Mouse (Mus musculus) inflammation-experienced regulatory T-cells, adult 6 months (primary cell): ENCODE results near the gene Tspan9. TPM values are rescaled to one million over a fixed set of nuclear protein-coding genes. Genes with fewer than 3 reads are reported as not detected.

Experiments
- ATAC-seq: one replicate; pipeline ENCODE4 v1.8.0; 2017
- polyA plus RNA-seq, 3 experiments: library from polyadenylated mRNA; unstranded; fragments of 100-300 nt; shearing (Covaris generic); gene quantifications; one replicate each; pipeline ENCODE4 v1.2.1; 2017

Tspan9 gene
- polyA plus RNA-seq, 3 experiments from 2014 or later = 0.36 to 1.3 TPM; not detected in 1

- no peak for ATAC-seq
Measured at GRCm38 (mm10) chr6:128075453-128076003, 67.9 kb downstream of the Tspan9 start.

GRCm38 (mm10) chr6:128070921-128071558 is 72.4 kb downstream of the Tspan9 start:
- no peak for ATAC-seq

- no peak for ATAC-seq
Measured at GRCm38 (mm10) chr6:128070072-128070872, 73.1 kb downstream of the Tspan9 start.

GRCm38 (mm10) chr6:128068144-128068543 is 75.2 kb downstream of the Tspan9 start:
- no peak for ATAC-seq

DNA sequence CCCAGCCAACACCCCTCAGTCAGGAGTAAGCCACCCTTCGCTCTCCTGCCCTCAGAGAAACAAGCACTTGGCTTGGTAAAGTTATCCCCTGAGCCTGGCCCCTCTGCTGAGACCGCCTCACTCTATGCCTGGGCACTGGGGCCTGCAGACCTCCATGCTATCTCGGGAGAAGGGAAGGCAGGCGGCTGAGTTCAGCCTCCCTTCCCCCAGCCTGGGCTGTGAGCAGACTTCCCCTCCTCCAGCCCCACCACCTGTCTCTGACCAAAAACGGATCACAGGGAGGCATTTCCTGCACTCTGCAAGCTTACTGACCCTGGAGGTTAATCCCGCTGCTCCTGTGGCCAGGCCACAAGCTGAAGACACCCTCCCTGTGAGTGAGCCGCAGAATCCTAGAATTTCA is 77.4 kb downstream of the Tspan9 start:
- ATAC-seq = no peak

DNA sequence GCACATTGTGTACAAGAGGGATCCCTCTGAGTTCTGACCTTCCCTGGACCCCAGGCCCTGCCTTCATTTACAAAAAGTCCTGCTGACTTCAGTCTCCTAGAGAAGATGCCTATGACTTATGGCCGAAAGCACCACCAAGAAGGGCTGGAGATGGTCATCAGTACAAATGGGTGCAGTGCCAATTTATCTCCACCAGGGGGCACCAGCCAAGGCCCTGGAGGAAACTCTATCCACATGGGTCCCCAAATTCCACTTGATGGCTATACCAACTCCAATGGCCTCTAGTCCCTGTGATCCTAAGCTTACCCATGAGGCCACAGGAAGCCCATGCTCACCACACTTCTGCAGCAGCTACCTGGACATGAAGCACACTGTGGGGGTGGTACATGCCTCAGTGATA is 79.9 kb downstream of the Tspan9 start:
- no peak for ATAC-seq

- ATAC-seq = no peak
Measured at GRCm38 (mm10) chr6:128062784-128063183, 80.6 kb downstream of the Tspan9 start.

GRCm38 (mm10) chr6:128062216-128062615 is 81.2 kb downstream of the Tspan9 start:
- ATAC-seq = no peak

DNA sequence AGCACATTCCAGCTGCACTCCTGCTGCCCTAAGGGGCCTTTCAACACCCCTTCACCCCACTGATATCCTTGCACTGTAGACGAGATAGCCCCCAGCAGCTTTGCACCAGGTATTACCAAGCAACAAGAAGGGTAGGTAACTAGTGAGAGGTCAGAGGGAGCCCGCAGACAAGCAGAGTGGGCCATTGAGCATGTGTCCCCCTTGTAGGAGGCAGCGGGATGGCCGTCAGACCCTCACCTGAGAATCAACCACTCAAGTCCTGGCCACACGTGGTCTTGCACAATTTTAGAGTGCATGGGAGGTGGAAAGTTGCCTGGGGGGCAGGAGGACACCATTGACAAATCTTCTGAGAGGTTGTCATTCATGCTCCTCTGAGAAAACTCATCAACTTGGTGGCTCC is 82.1 kb downstream of the Tspan9 start:
- ATAC-seq = no peak

- no peak for ATAC-seq
Measured at GRCm38 (mm10) chr6:128058570-128058969, 84.8 kb downstream of the Tspan9 start.

DNA sequence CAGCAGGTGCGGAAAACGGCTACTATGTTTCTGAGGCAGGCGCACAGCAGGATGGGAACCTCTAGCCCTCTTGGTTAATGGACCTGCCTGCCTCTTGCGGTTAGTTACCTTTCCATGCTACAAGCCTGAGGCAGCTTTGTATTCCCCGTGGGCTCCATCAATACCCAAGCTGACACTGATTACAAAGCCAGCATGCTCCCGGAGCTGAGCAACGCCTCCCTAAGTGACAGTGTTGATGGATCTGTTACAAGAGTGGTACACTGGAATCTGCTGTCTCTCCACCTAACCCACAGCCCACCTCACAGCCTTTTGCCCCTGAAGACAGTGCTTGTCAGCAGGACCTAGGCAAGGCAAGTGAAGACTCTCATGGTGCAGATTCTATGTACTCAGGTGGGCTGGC is 85.2 kb downstream of the Tspan9 start:
- no peak for ATAC-seq

DNA sequence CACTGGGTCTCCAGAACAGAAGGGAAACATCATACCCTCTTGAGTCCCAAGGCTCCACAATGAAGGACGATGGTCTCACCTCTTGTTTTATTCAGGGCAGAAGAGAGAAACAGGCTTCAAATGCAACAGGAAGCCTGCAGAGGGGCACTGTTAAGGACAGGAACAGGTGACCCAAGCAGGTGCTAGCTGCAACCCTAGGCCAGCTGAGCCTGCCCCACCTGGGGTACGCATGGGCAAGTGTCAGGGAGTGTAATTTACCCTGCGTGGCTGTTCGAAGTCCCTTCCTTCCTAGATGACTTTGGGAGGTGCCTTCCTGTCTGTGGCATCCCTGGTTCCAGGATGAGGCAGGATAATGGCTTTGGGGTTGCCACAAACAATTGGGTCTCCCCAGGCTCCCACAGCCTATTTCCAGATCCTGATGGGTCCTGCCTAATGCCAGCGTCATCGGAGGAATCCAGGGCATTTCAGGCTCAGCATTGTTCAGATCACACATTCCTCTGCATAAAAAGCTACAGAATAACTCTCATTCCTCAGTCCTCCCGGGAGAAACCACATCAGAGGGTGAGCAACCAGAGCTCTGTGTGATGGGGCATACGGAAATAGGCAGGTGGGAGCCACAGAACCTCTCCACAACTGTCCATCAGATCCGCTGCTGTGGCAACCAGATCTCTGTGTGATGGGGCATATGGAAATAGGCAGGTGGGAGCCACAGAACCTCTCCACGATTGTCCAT is 90.2 kb downstream of the Tspan9 start:
- no peak for ATAC-seq

- ATAC-seq = no peak
Measured at GRCm38 (mm10) chr6:128047671-128048070, 95.7 kb downstream of the Tspan9 start.

DNA sequence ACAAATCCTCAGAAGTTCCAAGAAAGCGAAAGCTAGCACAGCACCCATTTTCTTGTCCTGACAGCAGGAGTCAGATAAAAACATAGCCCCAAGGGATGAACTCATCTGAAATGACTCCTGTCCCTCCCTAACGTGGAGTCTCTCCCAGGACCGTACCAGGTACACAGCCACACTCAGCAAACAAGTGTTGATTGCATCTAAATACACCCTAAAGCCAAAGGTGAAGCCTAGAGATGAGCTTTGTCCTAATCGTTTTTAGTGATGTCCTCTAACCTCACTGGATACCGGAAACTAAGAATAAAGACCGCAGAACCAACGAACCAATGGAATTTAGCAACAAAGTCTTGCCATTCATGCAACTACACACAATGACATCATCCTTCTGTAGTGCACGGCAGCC is 96.2 kb downstream of the Tspan9 start:
- ATAC-seq = no peak

- ATAC-seq = no peak
Measured at GRCm38 (mm10) chr6:128046799-128047198, 96.6 kb downstream of the Tspan9 start.

DNA sequence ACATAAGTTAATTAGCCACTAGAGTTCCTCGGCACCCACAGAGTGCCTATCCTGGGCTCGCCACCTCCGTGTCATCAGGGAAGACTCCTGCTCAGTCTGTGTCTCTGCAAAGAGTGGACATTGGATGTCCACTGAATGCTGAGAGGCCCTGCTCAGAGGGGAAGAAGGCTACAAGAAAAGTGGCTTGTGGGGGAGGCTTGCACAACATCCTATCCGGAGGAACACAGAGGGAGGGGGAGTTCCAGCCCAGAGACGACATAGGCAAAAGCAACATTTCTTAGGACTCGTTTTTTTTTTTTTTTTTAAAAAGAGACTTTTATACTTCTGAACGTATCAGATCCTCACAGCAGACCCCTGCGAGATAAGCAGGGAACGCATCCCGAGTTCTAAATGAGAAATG is 98.7 kb downstream of the Tspan9 start:
- no peak for ATAC-seq

DNA sequence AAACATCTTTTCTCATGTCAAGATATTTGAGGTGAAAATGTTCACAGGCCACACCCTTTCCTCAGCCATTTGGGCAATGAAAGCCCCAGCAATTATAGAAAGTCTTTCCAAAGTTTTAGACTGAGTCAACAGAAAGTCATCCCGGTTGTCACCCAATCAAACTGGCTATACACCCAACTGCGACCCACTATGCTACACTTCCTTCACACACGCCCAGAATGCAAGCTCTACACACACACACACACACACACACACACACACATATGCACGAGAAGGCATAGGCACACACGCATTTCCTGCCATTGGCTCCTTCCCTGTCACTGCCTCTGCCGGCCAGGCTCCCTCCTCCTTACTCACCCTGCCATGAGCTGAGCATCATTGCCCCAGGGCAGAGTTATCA is 99.9 kb downstream of the Tspan9 start:
- no peak for ATAC-seq

- no peak for ATAC-seq
Measured at GRCm38 (mm10) chr6:128041836-128042235, 101.6 kb downstream of the Tspan9 start.

DNA sequence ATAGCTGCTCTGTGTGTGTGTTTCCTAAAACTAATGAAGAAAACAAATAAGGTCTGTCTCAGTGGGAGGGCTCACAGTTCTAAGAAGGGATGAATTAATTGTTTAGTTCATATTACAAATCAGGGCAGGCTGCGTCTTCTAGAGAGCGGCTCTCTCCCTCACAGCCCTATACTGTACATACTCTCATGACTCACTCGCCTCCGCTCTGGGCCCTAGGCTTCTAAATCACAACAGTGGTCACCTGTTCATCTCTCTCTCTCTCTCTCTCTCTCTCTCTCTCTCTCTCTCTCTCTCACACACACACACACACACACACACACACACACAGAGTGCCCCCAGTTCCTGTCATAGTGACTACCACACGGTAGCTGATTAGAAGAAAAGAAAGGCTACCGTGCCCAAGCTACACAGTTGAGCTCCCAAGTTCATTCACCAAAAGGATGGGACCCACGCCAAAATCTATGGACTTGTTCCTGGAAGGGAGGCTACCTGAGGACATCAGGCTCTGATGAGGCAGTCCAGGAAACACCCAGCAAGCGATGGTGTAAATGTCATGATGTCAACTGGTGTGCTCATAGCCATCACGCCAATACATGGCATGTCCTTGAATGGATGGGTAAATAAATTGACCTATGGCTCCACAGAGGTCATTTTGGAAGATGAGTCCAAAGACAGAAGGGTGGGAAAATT is 104.2 kb downstream of the Tspan9 start:
- ATAC-seq = no peak

- ATAC-seq = no peak
Measured at GRCm38 (mm10) chr6:128038568-128038967, 104.8 kb downstream of the Tspan9 start.

- ATAC-seq = no peak
Measured at GRCm38 (mm10) chr6:128036597-128036996, 106.8 kb downstream of the Tspan9 start.

GRCm38 (mm10) chr6:128035930-128036309 is 107.5 kb downstream of the Tspan9 start:
- ATAC-seq = no peak
